Mouse (Mus musculus): ENCODE measurements around the gene Krtap26-1. TPM values are rescaled to one million over a fixed set of nuclear protein-coding genes. Genes with fewer than 3 reads are reported as not detected.

Gene Krtap26-1
- not detected in 2 replicates for polyA plus RNA-seq (2012; rRNA removed)

- TF ChIP-seq CTCF (IDR thresholded peaks at IDR 0.05; ENCODE audit: extremely low read depth, insufficient read depth, low read length): no peak
- TF ChIP-seq POLR2A (IDR thresholded peaks at IDR 0.05; ENCODE audit: extremely low read depth, insufficient read depth, low read length): no peak
- no peak within 1 kb of the TSS for H3K4me3 ChIP-seq (ENCODE audit: insufficient read depth, low read length)
- no peaks in the 10 kb centered on the region for H3K4me1 ChIP-seq (ENCODE audit: control insufficient read depth, insufficient read depth, low read length)
- no peak within 1 kb of the TSS for H3K27ac ChIP-seq (ENCODE audit: insufficient read depth, low read length)
Observed at GRCm38 (mm10) chr16:88647358-88647846, at the start of gene Krtap26-1. Krtap26-1 (minus strand) TSS chr16:88647796.

DNA sequence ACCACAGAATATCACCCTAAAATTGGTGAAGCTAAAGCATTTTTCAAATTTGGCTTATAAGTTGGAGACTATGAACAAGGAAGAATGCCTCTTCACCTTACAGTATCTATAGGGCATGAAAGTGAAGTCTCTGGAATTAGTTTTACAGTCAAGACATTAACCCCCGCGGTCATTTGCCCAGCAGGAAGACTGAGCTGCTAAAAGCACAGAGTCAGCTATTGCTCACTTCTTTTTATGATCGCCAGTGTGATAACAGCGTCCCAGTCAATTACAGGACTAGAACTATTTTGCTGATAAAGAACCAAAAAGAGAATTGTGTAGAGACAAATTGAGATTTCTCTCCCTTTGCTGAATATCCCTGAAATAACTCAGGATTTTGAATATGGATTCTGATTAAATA, 48.7 kb upstream of the Krtap26-1 start:
- Histone ChIP-seq H3K4me1 (ENCODE audit: control insufficient read depth, insufficient read depth, low read length) (no peaks in the 10 kb centered on the region), H3K27ac (ENCODE audit: insufficient read depth, low read length) (no peak overlapping the region), H3K4me3 (ENCODE audit: insufficient read depth, low read length) (no peak overlapping the region)
- TF ChIP-seq CTCF (IDR thresholded peaks at IDR 0.05; ENCODE audit: extremely low read depth, insufficient read depth, low read length): no peak
- TF ChIP-seq POLR2A (IDR thresholded peaks at IDR 0.05; ENCODE audit: extremely low read depth, insufficient read depth, low read length): no peak

DNA sequence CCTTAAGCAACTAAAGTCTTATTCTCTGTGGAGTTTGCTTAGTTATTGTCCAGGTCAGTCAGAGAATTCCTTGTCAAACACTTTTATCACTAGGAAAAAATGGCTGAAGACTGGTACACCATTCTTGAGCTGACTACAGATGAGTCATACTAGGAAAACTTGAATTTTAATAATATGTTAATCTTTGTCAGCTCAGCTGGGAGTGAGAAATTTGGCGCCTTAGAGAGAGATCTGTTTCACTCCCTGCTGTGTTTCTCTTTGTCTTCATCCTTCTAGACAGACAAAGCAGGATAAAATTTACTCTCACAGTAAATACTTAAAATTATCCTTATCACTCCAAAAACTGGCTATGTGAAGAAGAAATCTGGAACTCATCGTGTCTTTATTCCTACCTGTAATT, 33.7 kb upstream of the Krtap26-1 start:
- H3K4me1 ChIP-seq (ENCODE audit: control insufficient read depth, insufficient read depth, low read length): no peaks in the 10 kb centered on the region
- H3K4me3 ChIP-seq (ENCODE audit: insufficient read depth, low read length): no peak overlapping the region
- no peak overlapping the region for H3K27ac ChIP-seq (ENCODE audit: insufficient read depth, low read length)
- TF ChIP-seq CTCF (IDR thresholded peaks at IDR 0.05; ENCODE audit: extremely low read depth, insufficient read depth, low read length): no peak
- no peak for TF ChIP-seq POLR2A (IDR thresholded peaks at IDR 0.05; ENCODE audit: extremely low read depth, insufficient read depth, low read length)

GRCm38 (mm10) chr16:88679099-88679498, 31.5 kb upstream of the Krtap26-1 start:
- TF ChIP-seq CTCF (IDR thresholded peaks at IDR 0.05; ENCODE audit: extremely low read depth, insufficient read depth, low read length) (no peak), POLR2A (IDR thresholded peaks at IDR 0.05; ENCODE audit: extremely low read depth, insufficient read depth, low read length) (no peak)
- Histone ChIP-seq H3K4me3 (ENCODE audit: insufficient read depth, low read length) (no peak overlapping the region), H3K4me1 (ENCODE audit: control insufficient read depth, insufficient read depth, low read length) (no peaks in the 10 kb centered on the region), H3K27ac (ENCODE audit: insufficient read depth, low read length) (no peak overlapping the region)

- H3K4me1 ChIP-seq (ENCODE audit: control insufficient read depth, insufficient read depth, low read length): no peaks in the 10 kb centered on the region
- no peak within 1 kb of the TSS for H3K4me3 ChIP-seq (ENCODE audit: insufficient read depth, low read length)
- no peak for TF ChIP-seq POLR2A (IDR thresholded peaks at IDR 0.05; ENCODE audit: extremely low read depth, insufficient read depth, low read length)
- TF ChIP-seq CTCF (IDR thresholded peaks at IDR 0.05; ENCODE audit: extremely low read depth, insufficient read depth, low read length): no peak
- no peak within 1 kb of the TSS for H3K27ac ChIP-seq (ENCODE audit: insufficient read depth, low read length)
Observed at GRCm38 (mm10) chr16:88671571-88671970, 24.0 kb upstream of the Krtap26-1 start, which contains the start of gene Krtap27-1. Krtap27-1 (minus strand) TSS chr16:88671671.

DNA sequence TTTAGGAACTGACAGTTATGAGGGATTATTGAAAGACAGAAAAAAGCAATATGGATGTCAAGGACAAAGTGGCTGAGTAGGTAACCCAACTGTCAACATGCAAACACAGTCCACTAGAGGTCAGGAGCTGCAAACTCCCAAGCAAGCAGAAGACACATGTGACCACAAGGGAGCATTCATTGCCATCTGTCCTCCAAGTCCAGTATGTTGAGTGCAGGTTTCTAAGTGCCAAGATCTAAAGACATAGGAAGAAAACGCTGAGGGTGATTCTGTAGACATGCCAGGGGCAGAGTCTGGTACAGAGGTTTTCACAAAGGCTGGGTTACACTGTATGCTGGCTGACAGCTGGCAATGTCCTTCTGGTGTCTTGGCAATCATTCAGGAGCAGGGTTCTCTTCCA, 9.8 kb upstream of the Krtap26-1 start:
- Histone ChIP-seq H3K27ac (ENCODE audit: insufficient read depth, low read length) (no peak overlapping the region), H3K4me1 (ENCODE audit: control insufficient read depth, insufficient read depth, low read length) (no peaks in the 10 kb centered on the region), H3K4me3 (ENCODE audit: insufficient read depth, low read length) (no peak overlapping the region)
- TF ChIP-seq POLR2A (IDR thresholded peaks at IDR 0.05; ENCODE audit: extremely low read depth, insufficient read depth, low read length) (no peak), CTCF (IDR thresholded peaks at IDR 0.05; ENCODE audit: extremely low read depth, insufficient read depth, low read length) (0 out of 2 replicates have a peak, but pooled peaks have one; percentile 5)

DNA sequence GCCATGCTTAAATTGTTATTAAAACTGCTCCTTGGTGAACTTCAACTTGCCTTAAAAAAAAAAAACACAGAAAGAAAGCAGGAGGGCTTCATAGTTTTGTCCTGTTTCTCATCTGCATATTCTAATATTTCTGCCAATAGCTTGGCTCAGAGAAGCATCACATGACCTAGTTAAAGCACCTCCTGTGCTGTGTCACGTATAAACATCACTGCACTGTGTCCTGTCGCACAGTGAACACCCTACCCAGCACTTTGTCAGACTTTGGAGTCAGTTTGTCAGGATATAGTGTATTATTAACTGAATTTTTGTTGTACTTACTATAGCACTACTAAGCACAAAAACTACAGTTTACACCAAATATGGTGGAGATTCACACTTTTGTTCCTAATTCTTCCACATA, 4.4 kb upstream of the Krtap26-1 start:
- Histone ChIP-seq H3K4me1 (ENCODE audit: control insufficient read depth, insufficient read depth, low read length) (no peaks in the 10 kb centered on the region), H3K27ac (ENCODE audit: insufficient read depth, low read length) (no peak overlapping the region), H3K4me3 (ENCODE audit: insufficient read depth, low read length) (no peak overlapping the region)
- TF ChIP-seq CTCF (IDR thresholded peaks at IDR 0.05; ENCODE audit: extremely low read depth, insufficient read depth, low read length) (no peak), POLR2A (IDR thresholded peaks at IDR 0.05; ENCODE audit: extremely low read depth, insufficient read depth, low read length) (no peak)

- TF ChIP-seq POLR2A (IDR thresholded peaks at IDR 0.05; ENCODE audit: extremely low read depth, insufficient read depth, low read length): no peak
- TF ChIP-seq CTCF (IDR thresholded peaks at IDR 0.05; ENCODE audit: extremely low read depth, insufficient read depth, low read length): no peak
- no peak overlapping the region for H3K27ac ChIP-seq (ENCODE audit: insufficient read depth, low read length)
- H3K4me1 ChIP-seq (ENCODE audit: control insufficient read depth, insufficient read depth, low read length): no peaks in the 10 kb centered on the region
- H3K4me3 ChIP-seq (ENCODE audit: insufficient read depth, low read length): no peak overlapping the region
Observed at GRCm38 (mm10) chr16:88651082-88651481, 3.5 kb upstream of the Krtap26-1 start.

GRCm38 (mm10) chr16:88646366-88647111, 1.1 kb downstream of the Krtap26-1 start:
- Histone ChIP-seq H3K4me1 (ENCODE audit: control insufficient read depth, insufficient read depth, low read length) (no peaks in the 10 kb centered on the region), H3K4me3 (ENCODE audit: insufficient read depth, low read length) (no peak overlapping the region), H3K27ac (ENCODE audit: insufficient read depth, low read length) (no peak overlapping the region)
- TF ChIP-seq POLR2A (IDR thresholded peaks at IDR 0.05; ENCODE audit: extremely low read depth, insufficient read depth, low read length) (no peak), CTCF (IDR thresholded peaks at IDR 0.05; ENCODE audit: extremely low read depth, insufficient read depth, low read length) (no peak)

GRCm38 (mm10) chr16:88640053-88640452, 7.5 kb downstream of the Krtap26-1 start:
- no peak for TF ChIP-seq POLR2A (IDR thresholded peaks at IDR 0.05; ENCODE audit: extremely low read depth, insufficient read depth, low read length)
- no peak overlapping the region for H3K4me3 ChIP-seq (ENCODE audit: insufficient read depth, low read length)
- H3K27ac ChIP-seq (ENCODE audit: insufficient read depth, low read length): no peak overlapping the region
- H3K4me1 ChIP-seq (ENCODE audit: control insufficient read depth, insufficient read depth, low read length): no peaks in the 10 kb centered on the region
